In the genomic region with DNA sequence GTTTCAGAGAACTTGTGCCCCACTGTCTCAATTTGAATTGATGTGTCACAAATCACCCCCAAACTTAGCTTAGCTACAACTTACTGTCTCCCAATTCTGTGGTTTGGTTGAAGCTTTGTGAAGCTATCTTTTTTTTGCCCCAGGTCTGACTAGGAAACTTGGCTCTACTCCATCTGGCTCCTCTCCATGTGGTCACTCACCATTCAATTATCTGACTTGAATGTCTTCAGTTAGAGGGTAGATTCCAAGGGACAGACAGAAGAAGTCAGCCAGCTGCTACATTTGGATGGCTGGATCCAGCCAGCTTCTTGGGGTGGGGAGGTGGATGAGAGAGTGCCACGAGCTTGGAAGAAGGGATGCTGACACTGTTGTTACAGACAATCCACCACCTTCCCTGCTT, we compare ENCODE assay signal across 16 mouse cellular contexts.
DNase-seq lines count a peak whose midpoint lies in the region; ATAC-seq and TF ChIP-seq lines count a peak whose summit lies in the region.
"Had no signal": no experiment of that assay in that cellular context is flagged by ENCODE, and none has a peak within 500 bp of the region (broad histone marks: within the 10 kb centered on the region; RNA-seq: fewer than 3 reads in every experiment).

No protein-coding gene starts in this region.

- H3K27me3 ChIP-seq in heart, adult 2 months (ENCODE audit: control insufficient read depth, insufficient read depth, low read length) = no peaks in the 10 kb centered on the region
- no peaks in the 10 kb centered on the region for H3K27me3 ChIP-seq in lung, embryonic 15.5 days
- H3K27me3 ChIP-seq: midbrain, embryonic 13.5 days had no signal

- WGBS in heart, adult 2 months = 28% methylated on average over 1 of the region's 1 CpGs
- 27% methylated on average over 1 of the region's 1 CpGs for whole genome bisulfite sequencing in lung, embryonic 15.5 days
- 38% methylated on average over 1 of the region's 1 CpGs for WGBS in lung, adult 2 months

- H3K36me3 ChIP-seq in heart, adult 2 months (ENCODE audit: control insufficient read depth, insufficient read depth, low read length) = no peaks in the 10 kb centered on the region
- H3K36me3 ChIP-seq in lung, embryonic 15.5 days = no peaks in the 10 kb centered on the region
- H3K36me3 ChIP-seq: forebrain, embryonic 10.5 days; midbrain, embryonic 13.5 days had no signal

- H3K4me1 ChIP-seq in heart, adult 2 months (ENCODE audit: control insufficient read depth, insufficient read depth, low read length) = no peaks in the 10 kb centered on the region
- no peaks in the 10 kb centered on the region for H3K4me1 ChIP-seq in lung, embryonic 15.5 days
- no peaks in the 10 kb centered on the region for H3K4me1 ChIP-seq in lung, adult 2 months (ENCODE audit: control insufficient read depth, insufficient read depth, low read length)
- H3K4me1 ChIP-seq: forebrain, embryonic 10.5 days; midbrain, embryonic 13.5 days had no signal

- peak; percentile 46; the same call in 1 of the 2 replicates for ATAC-seq in lung, embryonic 15.5 days (ENCODE audit: borderline replicate concordance, extremely low read depth, low FRiP score, low TSS enrichment)
- ATAC-seq: hindbrain, embryonic 16.5 days; midbrain, embryonic 13.5 days had no signal

- H3K27ac ChIP-seq in heart, adult 2 months = no peak overlapping the region
- H3K27ac ChIP-seq in lung, embryonic 15.5 days = no peak overlapping the region
- H3K27ac ChIP-seq: forebrain, embryonic 10.5 days; kidney, postnatal 0 days; midbrain, embryonic 13.5 days had no signal

- intact Hi-C loops in heart, postnatal 14 days (cut with DNase I) = no loop called here
- intact Hi-C loops in heart, adult 2 months (cut with DNase I) = no loop called here

- no peak for TF ChIP-seq EP300 in heart, adult 2 months (IDR thresholded peaks at IDR 0.05; ENCODE audit: insufficient read depth, low read depth, low read length)

- H3K4me2 ChIP-seq in lung, embryonic 15.5 days = no peak overlapping the region
- H3K4me2 ChIP-seq: liver, embryonic 11.5 days; midbrain, embryonic 13.5 days had no signal

- peak; percentile 7 for DNase-seq in adrenal gland, postnatal 10 days
- DNase-seq in adrenal gland, adult 8-10 months = no peak
- DNase-seq in heart, postnatal 14 days = peak; percentile 3 to 30
- DNase-seq in heart, adult 2 months = no peak
- DNase-seq in lung, adult 2 months = no peak
- DNase-seq in lung, postnatal 14 days = peak; percentile 39
- DNase-seq in frontal cortex, postnatal 25 days (ENCODE audit: low spot score in 2 of 2) = no peak
- DNase-seq: cerebellum, adult 18-20 months; thymus, postnatal 14 days had no signal

- H3K4me3 ChIP-seq in heart, adult 2 months = no peak overlapping the region
- no peak overlapping the region for H3K4me3 ChIP-seq in lung, embryonic 15.5 days
- no peak overlapping the region for H3K4me3 ChIP-seq in lung, adult 2 months (replicated peaks; ENCODE audit: extremely low read depth, low read depth, low read length)
- H3K4me3 ChIP-seq: forebrain, embryonic 10.5 days; midbrain, embryonic 13.5 days; myocyte had no signal

- no peak for TF ChIP-seq POLR2A in heart, adult 2 months (IDR thresholded peaks at IDR 0.05; ENCODE audit: insufficient read depth, low read depth, low read length)
- TF ChIP-seq POLR2A in lung, adult 2 months (IDR thresholded peaks at IDR 0.05; ENCODE audit: borderline replicate concordance, extremely low read depth, low read depth, low read length) = no peak

- H3K79me2 ChIP-seq in heart, adult 2 months (replicated peaks; ENCODE audit: control insufficient read depth, insufficient read depth, low read length) = no peaks in the 10 kb centered on the region

- no peak for TF ChIP-seq CTCF in heart, adult 2 months (IDR thresholded peaks at IDR 0.05)
- no peak for TF ChIP-seq CTCF in lung, adult 2 months (IDR thresholded peaks at IDR 0.05; ENCODE audit: insufficient read depth, low read length)

- H3K9me3 ChIP-seq in lung, embryonic 15.5 days = no peaks in the 10 kb centered on the region
- H3K9me3 ChIP-seq: forebrain, embryonic 10.5 days; midbrain, embryonic 13.5 days had no signal

- H3K9ac ChIP-seq in heart, adult 2 months (ENCODE audit: low read depth, low read length) = no peak overlapping the region
- no peak overlapping the region for H3K9ac ChIP-seq in lung, embryonic 15.5 days
- H3K9ac ChIP-seq: midbrain, embryonic 13.5 days had no signal

Comparison
In these comparisons a context has a peak if more than half of its experiments do, and no peak if none do; other contexts are left out.
1. DNase-seq: peak in adrenal gland, postnatal 10 days (single experiment), heart, postnatal 14 days (2 of 2) and lung, postnatal 14 days (single experiment); none in adrenal gland, adult 8-10 months (single experiment), heart, adult 2 months (0 of 2), lung, adult 2 months (single experiment) and frontal cortex, postnatal 25 days (0 of 2).